Mouse (Mus musculus): ENCODE measurements around the gene Cpt1c. TPM values are rescaled to one million over a fixed set of nuclear protein-coding genes. Genes with fewer than 3 reads are reported as not detected.

The Cpt1c gene
- polyA plus RNA-seq, 1 experiment from 2014 or later: 58.1 TPM

Small RNAs within 50 kb of the gene (microRNA-seq; reads per million reads assigned to microRNA genes)
- gene Mir7054: not detected

Other genes starting within 250 kb of the Cpt1c start
- 29.1 and 32.4 TPM in 2 replicates for gene Vrk3, start 226.4 kb downstream of the Cpt1c start, polyA plus RNA-seq (2015; fragmentation: Nextera tagmentation; extraction: Ambion mirVana)
- 1.2 and 1.3 TPM in 2 replicates for gene Zfp473, start 223.8 kb downstream of the Cpt1c start, polyA plus RNA-seq (2015; fragmentation: Nextera tagmentation; extraction: Ambion mirVana)
- 45.8 and 49.5 TPM in 2 replicates for gene Nup62, start 158.8 kb downstream of the Cpt1c start, polyA plus RNA-seq (2015; fragmentation: Nextera tagmentation; extraction: Ambion mirVana)
- gene Il4i1, start 158.5 kb downstream of the Cpt1c start, polyA plus RNA-seq (2015; fragmentation: Nextera tagmentation; extraction: Ambion mirVana): 1.0 and 1.3 TPM in 2 replicates
- 3.9 and 4.0 TPM in 2 replicates for gene Atf5, start 158.2 kb downstream of the Cpt1c start, polyA plus RNA-seq (2015; fragmentation: Nextera tagmentation; extraction: Ambion mirVana)
- 90.1 and 99.1 TPM in 2 replicates for gene Akt1s1, start 125.9 kb downstream of the Cpt1c start, polyA plus RNA-seq (2015; fragmentation: Nextera tagmentation; extraction: Ambion mirVana)
- gene Tbc1d17, start 125.8 kb downstream of the Cpt1c start, polyA plus RNA-seq (2015; fragmentation: Nextera tagmentation; extraction: Ambion mirVana): 109 and 118 TPM in 2 replicates
- 29.1 and 30.6 TPM in 2 replicates for gene Pnkp, start 117.7 kb downstream of the Cpt1c start, polyA plus RNA-seq (2015; fragmentation: Nextera tagmentation; extraction: Ambion mirVana)
- gene Ptov1, start 105.1 kb downstream of the Cpt1c start, polyA plus RNA-seq (2015; fragmentation: Nextera tagmentation; extraction: Ambion mirVana): 460 and 518 TPM in 2 replicates
- 145 and 164 TPM in 2 replicates for gene Med25, start 82.1 kb downstream of the Cpt1c start, polyA plus RNA-seq (2015; fragmentation: Nextera tagmentation; extraction: Ambion mirVana)
- 20.1 and 20.8 TPM in 2 replicates for gene Fuz, start 78.8 kb downstream of the Cpt1c start, polyA plus RNA-seq (2015; fragmentation: Nextera tagmentation; extraction: Ambion mirVana)
- 130 and 132 TPM in 2 replicates for gene Ap2a1, start 45.4 kb downstream of the Cpt1c start, polyA plus RNA-seq (2015; fragmentation: Nextera tagmentation; extraction: Ambion mirVana)
- 0.10 and 0.14 TPM in 2 replicates for gene Tsks, start 31.6 kb downstream of the Cpt1c start, polyA plus RNA-seq (2015; fragmentation: Nextera tagmentation; extraction: Ambion mirVana)
- 584 and 590 TPM in 2 replicates for gene Prmt1, start 11.7 kb upstream of the Cpt1c start, polyA plus RNA-seq (2015; fragmentation: Nextera tagmentation; extraction: Ambion mirVana)
- gene Irf3, start 22.8 kb upstream of the Cpt1c start, polyA plus RNA-seq (2015; fragmentation: Nextera tagmentation; extraction: Ambion mirVana): 57.4 and 58.1 TPM in 2 replicates
- 12.8 and 13.3 TPM in 2 replicates for gene Bcl2l12, start 23.9 kb upstream of the Cpt1c start, polyA plus RNA-seq (2015; fragmentation: Nextera tagmentation; extraction: Ambion mirVana)
- gene Scaf1, start 41.5 kb upstream of the Cpt1c start, polyA plus RNA-seq (2015; fragmentation: Nextera tagmentation; extraction: Ambion mirVana): 49.8 and 56.5 TPM in 2 replicates
- gene Rras, start 43.1 kb upstream of the Cpt1c start, polyA plus RNA-seq (2015; fragmentation: Nextera tagmentation; extraction: Ambion mirVana): 15.5 and 16.0 TPM in 2 replicates
- 14.6 and 15.3 TPM in 2 replicates for gene Prr12, start 78.0 kb upstream of the Cpt1c start, polyA plus RNA-seq (2015; fragmentation: Nextera tagmentation; extraction: Ambion mirVana)
- 63.9 and 69.8 TPM in 2 replicates for gene Nosip, start 87.6 kb upstream of the Cpt1c start, polyA plus RNA-seq (2015; fragmentation: Nextera tagmentation; extraction: Ambion mirVana)
- gene Prrg2, start 87.8 kb upstream of the Cpt1c start, polyA plus RNA-seq (2015; fragmentation: Nextera tagmentation; extraction: Ambion mirVana): 13.6 and 16.3 TPM in 2 replicates
- 71.7 and 88.1 TPM in 2 replicates for gene Rcn3, start 117.4 kb upstream of the Cpt1c start, polyA plus RNA-seq (2015; fragmentation: Nextera tagmentation; extraction: Ambion mirVana)
- gene Fcgrt, start 129.0 kb upstream of the Cpt1c start, polyA plus RNA-seq (2015; fragmentation: Nextera tagmentation; extraction: Ambion mirVana): 33.9 and 36.9 TPM in 2 replicates
- gene Rps11, start 149.6 kb upstream of the Cpt1c start, polyA plus RNA-seq (2015; fragmentation: Nextera tagmentation; extraction: Ambion mirVana): 762 and 841 TPM in 2 replicates
- 624 and 661 TPM in 2 replicates for gene Rpl13a, start 153.9 kb upstream of the Cpt1c start, polyA plus RNA-seq (2015; fragmentation: Nextera tagmentation; extraction: Ambion mirVana)
- gene Gm45713, start 161.4 kb upstream of the Cpt1c start, polyA plus RNA-seq (2015; fragmentation: Nextera tagmentation; extraction: Ambion mirVana): not detected in 2 replicates
- 2.0 and 2.7 TPM in 2 replicates for gene Flt3l, start 161.6 kb upstream of the Cpt1c start, polyA plus RNA-seq (2015; fragmentation: Nextera tagmentation; extraction: Ambion mirVana)
- gene Pih1d1, start 179.5 kb upstream of the Cpt1c start, polyA plus RNA-seq (2015; fragmentation: Nextera tagmentation; extraction: Ambion mirVana): 92.4 and 98.8 TPM in 2 replicates
- gene Aldh16a1, start 179.7 kb upstream of the Cpt1c start, polyA plus RNA-seq (2015; fragmentation: Nextera tagmentation; extraction: Ambion mirVana): 20.8 and 21.9 TPM in 2 replicates
- 0.71 and 1.5 TPM in 2 replicates for gene Slc17a7, start 189.1 kb upstream of the Cpt1c start, polyA plus RNA-seq (2015; fragmentation: Nextera tagmentation; extraction: Ambion mirVana)
- not detected in 2 replicates for gene Gfy, start 204.7 kb upstream of the Cpt1c start, polyA plus RNA-seq (2015; fragmentation: Nextera tagmentation; extraction: Ambion mirVana)
- 0.71 and 3.2 TPM in 2 replicates for gene Pth2, start 206.1 kb upstream of the Cpt1c start, polyA plus RNA-seq (2015; fragmentation: Nextera tagmentation; extraction: Ambion mirVana)
- gene Ccdc155, start 230.0 kb upstream of the Cpt1c start, polyA plus RNA-seq (2015; fragmentation: Nextera tagmentation; extraction: Ambion mirVana): 0.57 and 0.77 TPM in 2 replicates
- 10.8 and 11.9 TPM in 2 replicates for gene Dkkl1, start 237.3 kb upstream of the Cpt1c start, polyA plus RNA-seq (2015; fragmentation: Nextera tagmentation; extraction: Ambion mirVana)
- 54.2 and 69.9 TPM in 2 replicates for gene Tead2, start 240.9 kb upstream of the Cpt1c start, polyA plus RNA-seq (2015; fragmentation: Nextera tagmentation; extraction: Ambion mirVana)

Measured in hindbrain, embryonic 15.5 days (tissue).